Mouse (Mus musculus): Measurements from ENCODE around the gene Olfr1054. TPM values are rescaled to one million over a fixed set of nuclear protein-coding genes. Genes with fewer than 3 reads are reported as not detected.
"Not testable (repeated sequence)": the region's sequence is repeated elsewhere in the genome, so short reads cannot be mapped to it uniquely, and the experiment has no call there.

Olfr1054 gene
- not detected in 2 replicates for total RNA-seq (2015; ENCODE audit: low replicate concordance)
- total RNA-seq (2017; ENCODE audit: low replicate concordance) = not detected in 2 replicates

DNA sequence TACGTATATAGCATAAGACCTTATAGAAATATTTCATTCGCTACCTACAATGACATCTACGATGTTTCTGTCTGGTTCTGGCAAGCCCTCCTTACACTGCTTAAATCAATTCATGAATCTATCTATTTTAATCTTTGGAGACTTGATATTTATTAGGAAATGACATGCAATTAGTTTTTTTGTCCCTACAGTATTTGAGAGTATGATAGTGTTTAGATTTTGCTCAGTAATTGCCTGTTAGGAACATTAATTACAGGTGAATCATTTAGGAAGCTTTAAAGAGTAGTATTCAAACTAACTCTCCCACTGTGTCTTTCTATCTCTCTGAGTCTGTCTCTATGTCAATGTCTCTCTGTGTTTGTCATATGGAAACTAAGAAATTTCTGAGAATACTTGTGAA is at the start of gene Olfr1054:
TSS of gene Olfr1054 (minus strand) at position 101 of the 400 bp plus-strand sequence.
- ATAC-seq (replicated peaks; ENCODE audit: low FRiP score, poor library complexity, severe bottlenecking) = no peak

DNA sequence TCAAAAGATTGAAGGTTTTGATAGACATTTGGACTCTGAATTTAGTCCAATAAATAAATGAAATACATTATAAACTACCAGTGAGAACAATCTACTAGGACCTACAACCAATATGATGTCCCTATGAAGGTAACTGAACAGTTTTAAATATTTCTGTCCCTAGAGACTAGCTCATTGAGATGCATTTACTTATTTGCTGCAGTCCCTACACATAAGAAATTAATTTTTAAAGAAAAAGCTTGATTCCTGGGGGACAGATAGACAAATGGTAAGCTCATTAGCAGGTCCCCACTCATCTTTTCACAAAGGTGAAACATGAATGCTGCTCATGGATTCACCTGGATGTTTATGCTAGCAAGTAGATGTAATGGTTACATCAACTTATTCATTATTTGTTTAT is 43.1 kb upstream of the Olfr1054 start, which contains the start of gene Olfr1057:
TSS of gene Olfr1057 (minus strand) at position 101 of the 400 bp plus-strand sequence.
- ATAC-seq (replicated peaks; ENCODE audit: low FRiP score, poor library complexity, severe bottlenecking) = no peak

DNA sequence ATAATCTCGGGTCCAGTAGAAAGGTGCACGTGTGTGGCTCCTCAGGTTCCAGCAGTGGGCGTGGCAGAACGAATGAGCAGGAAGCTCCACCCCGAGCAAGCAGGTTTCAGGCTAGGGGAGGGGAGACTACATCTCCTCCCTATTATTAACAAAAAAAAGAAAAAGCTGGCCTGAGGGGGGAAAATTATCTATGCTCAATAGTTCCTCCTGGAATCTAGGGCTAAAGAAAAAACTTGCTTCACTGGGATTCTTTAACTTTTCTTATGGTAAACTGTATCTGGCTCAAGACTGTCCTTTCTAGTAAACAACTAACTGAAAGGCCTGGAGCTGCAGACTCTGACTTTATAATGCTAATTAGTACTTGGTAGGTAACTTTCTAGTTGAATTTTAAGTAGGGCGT is 31.1 kb upstream of the Olfr1054 start:
- ATAC-seq (replicated peaks; ENCODE audit: low FRiP score, poor library complexity, severe bottlenecking) = not testable (repeated sequence)

DNA sequence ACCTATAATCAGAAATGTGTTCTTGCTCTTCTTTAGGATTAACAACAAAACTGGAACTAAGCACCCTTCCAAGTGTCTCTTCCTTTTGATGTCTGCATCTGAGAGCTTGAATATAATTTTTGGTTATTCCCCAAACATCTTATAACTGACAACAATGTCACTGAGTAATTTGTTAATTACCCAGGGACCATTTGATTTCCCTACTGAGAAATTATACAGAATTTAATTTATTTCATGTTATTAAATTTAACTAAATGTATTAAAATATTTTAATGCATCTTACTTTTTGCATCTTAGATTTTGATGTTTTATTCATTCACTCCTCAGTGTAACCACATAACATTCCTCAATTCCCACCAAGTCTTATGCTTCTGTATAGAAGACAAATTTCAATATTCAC is 27.1 kb upstream of the Olfr1054 start, which contains the start of gene Olfr1056:
TSS of gene Olfr1056 (minus strand) at position 101 of the 400 bp plus-strand sequence.
- ATAC-seq (replicated peaks; ENCODE audit: low FRiP score, poor library complexity, severe bottlenecking) = no peak

DNA sequence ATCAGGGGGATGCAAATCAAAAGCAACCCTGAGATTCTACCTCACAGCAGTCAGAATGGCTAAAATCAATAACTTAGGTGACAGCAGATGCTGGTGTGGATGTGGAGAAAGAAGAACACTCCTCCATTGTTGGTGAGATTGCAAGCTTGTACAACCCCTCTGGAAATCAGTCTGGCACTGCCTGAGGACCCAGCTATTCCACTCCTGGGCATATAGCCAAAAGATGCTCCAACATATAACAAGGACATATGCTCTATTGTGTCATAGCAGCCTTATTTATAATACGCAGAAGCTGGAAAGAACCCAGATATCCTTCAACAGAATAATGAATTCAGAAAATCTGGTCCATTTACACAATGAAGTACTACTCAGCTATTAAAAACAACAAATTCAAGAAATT is 16.5 kb upstream of the Olfr1054 start:
- not testable (repeated sequence) for ATAC-seq (replicated peaks; ENCODE audit: low FRiP score, poor library complexity, severe bottlenecking)

DNA sequence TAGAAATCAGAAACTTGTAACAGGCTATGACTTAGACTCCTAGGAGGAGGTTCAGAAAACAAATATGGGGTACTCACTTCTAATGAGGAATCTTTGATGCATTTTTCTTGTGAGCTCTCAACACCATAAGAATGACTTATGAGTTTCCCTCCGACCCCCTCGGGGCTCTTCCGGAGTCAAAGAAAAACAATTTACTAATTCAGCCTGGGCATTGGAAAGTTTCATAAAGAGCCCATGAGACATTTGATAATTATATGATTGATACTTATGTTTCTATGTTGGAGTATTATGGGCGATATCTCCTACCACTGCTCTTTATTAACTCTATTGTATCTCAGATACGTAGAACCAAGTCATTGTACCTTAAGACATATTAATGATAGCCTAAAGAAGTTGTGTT is 15.0 kb upstream of the Olfr1054 start, which contains the start of gene Olfr1055:
TSS of gene Olfr1055 (minus strand) at position 101 of the 400 bp plus-strand sequence.
- no peak for ATAC-seq (replicated peaks; ENCODE audit: low FRiP score, poor library complexity, severe bottlenecking)

DNA sequence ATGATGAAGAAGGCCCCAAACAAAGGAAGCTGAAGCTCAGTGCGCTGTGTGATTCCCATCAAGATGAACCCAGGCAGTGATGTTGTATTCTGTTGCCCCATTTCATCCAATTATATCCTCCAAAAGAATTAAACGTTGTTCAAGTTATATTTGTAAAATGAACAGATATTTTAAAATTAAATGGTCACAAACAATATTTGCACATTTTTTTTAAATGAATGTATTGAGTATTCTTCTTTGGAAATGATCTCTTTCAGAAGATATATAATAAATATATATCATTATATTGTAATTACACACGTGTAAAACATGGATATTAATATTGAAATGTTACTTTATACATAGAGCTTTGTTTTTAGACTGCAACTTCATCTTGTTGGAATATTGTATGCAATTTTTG is 20.0 kb downstream of the Olfr1054 start, which contains the start of gene Olfr1053:
TSS of gene Olfr1053 (minus strand) at position 101 of the 400 bp plus-strand sequence.
- no peak for ATAC-seq (replicated peaks; ENCODE audit: low FRiP score, poor library complexity, severe bottlenecking)

DNA sequence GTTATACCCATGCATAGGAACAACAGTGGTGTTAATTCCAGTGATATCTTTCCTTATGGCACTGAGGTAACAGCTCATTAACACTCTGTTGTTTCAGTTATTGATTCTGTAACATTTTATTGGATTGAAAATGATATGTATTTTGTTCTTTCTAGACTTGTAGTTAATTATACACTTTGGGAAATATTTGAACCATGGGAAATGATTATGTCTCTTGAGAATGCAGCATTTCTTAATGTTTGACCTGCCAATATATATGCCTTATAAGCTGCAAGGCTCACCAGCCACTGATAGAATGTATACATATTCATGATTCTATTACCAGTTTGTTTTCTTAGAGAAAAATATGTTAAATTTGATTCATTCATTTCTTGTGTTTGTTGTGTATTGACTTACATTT is 43.1 kb downstream of the Olfr1054 start, which contains the start of gene Olfr1052:
TSS of gene Olfr1052 (plus strand) at position 301 of the 400 bp plus-strand sequence.
- no peak for ATAC-seq (replicated peaks; ENCODE audit: low FRiP score, poor library complexity, severe bottlenecking)

Other genes starting within 250 kb of the Olfr1054 start
- not detected in 2 replicates for gene Olfr1037, start 248.0 kb downstream of the Olfr1054 start, total RNA-seq (2015; ENCODE audit: low replicate concordance)
- not detected in 2 replicates for gene Olfr1037, start 248.0 kb downstream of the Olfr1054 start, total RNA-seq (2017; ENCODE audit: low replicate concordance)
- gene Olfr1039, start 199.5 kb downstream of the Olfr1054 start, total RNA-seq (2015; ENCODE audit: low replicate concordance) = not detected in 2 replicates
- not detected in 2 replicates for gene Olfr1039, start 199.5 kb downstream of the Olfr1054 start, total RNA-seq (2017; ENCODE audit: low replicate concordance)
- gene Olfr1040, start 188.7 kb downstream of the Olfr1054 start, total RNA-seq (2015; ENCODE audit: low replicate concordance) = not detected in 2 replicates
- gene Olfr1040, start 188.7 kb downstream of the Olfr1054 start, total RNA-seq (2017; ENCODE audit: low replicate concordance) = 2.2 TPM in 1 of 2 replicates, not detected in the other
- gene Olfr1042, start 173.6 kb downstream of the Olfr1054 start, total RNA-seq (2015; ENCODE audit: low replicate concordance) = not detected in 2 replicates
- gene Olfr1042, start 173.6 kb downstream of the Olfr1054 start, total RNA-seq (2017; ENCODE audit: low replicate concordance) = not detected in 2 replicates
- gene Olfr1043, start 167.9 kb downstream of the Olfr1054 start, total RNA-seq (2015; ENCODE audit: low replicate concordance) = not detected in 2 replicates
- not detected in 2 replicates for gene Olfr1043, start 167.9 kb downstream of the Olfr1054 start, total RNA-seq (2017; ENCODE audit: low replicate concordance)
- not detected in 2 replicates for gene Olfr1044, start 157.6 kb downstream of the Olfr1054 start, total RNA-seq (2015; ENCODE audit: low replicate concordance)
- 1.1 TPM in 1 of 2 replicates, not detected in the other for gene Olfr1044, start 157.6 kb downstream of the Olfr1054 start, total RNA-seq (2017; ENCODE audit: low replicate concordance)
- not detected in 2 replicates for gene Olfr52, start 149.8 kb downstream of the Olfr1054 start, total RNA-seq (2015; ENCODE audit: low replicate concordance)
- gene Olfr52, start 149.8 kb downstream of the Olfr1054 start, total RNA-seq (2017; ENCODE audit: low replicate concordance) = not detected in 2 replicates
- gene Olfr1045, start 132.4 kb downstream of the Olfr1054 start, total RNA-seq (2015; ENCODE audit: low replicate concordance) = not detected in 2 replicates
- gene Olfr1045, start 132.4 kb downstream of the Olfr1054 start, total RNA-seq (2017; ENCODE audit: low replicate concordance) = not detected in 2 replicates
- not detected in 2 replicates for gene Olfr1046, start 116.1 kb downstream of the Olfr1054 start, total RNA-seq (2015; ENCODE audit: low replicate concordance)
- not detected in 2 replicates for gene Olfr1046, start 116.1 kb downstream of the Olfr1054 start, total RNA-seq (2017; ENCODE audit: low replicate concordance)
- gene Olfr1047, start 104.0 kb downstream of the Olfr1054 start, total RNA-seq (2015; ENCODE audit: low replicate concordance) = not detected in 2 replicates
- not detected in 2 replicates for gene Olfr1047, start 104.0 kb downstream of the Olfr1054 start, total RNA-seq (2017; ENCODE audit: low replicate concordance)
- not detected in 2 replicates for gene Olfr1048, start 95.1 kb downstream of the Olfr1054 start, total RNA-seq (2015; ENCODE audit: low replicate concordance)
- gene Olfr1048, start 95.1 kb downstream of the Olfr1054 start, total RNA-seq (2017; ENCODE audit: low replicate concordance) = not detected in 2 replicates
- not detected in 2 replicates for gene Olfr1049, start 77.1 kb downstream of the Olfr1054 start, total RNA-seq (2015; ENCODE audit: low replicate concordance)
- gene Olfr1049, start 77.1 kb downstream of the Olfr1054 start, total RNA-seq (2017; ENCODE audit: low replicate concordance) = not detected in 2 replicates
- not detected in 2 replicates for gene Olfr1051, start 56.3 kb downstream of the Olfr1054 start, total RNA-seq (2015; ENCODE audit: low replicate concordance)
- not detected in 2 replicates for gene Olfr1051, start 56.3 kb downstream of the Olfr1054 start, total RNA-seq (2017; ENCODE audit: low replicate concordance)
- not detected in 2 replicates for gene Olfr1052, start 43.0 kb downstream of the Olfr1054 start, total RNA-seq (2015; ENCODE audit: low replicate concordance)
- gene Olfr1052, start 43.0 kb downstream of the Olfr1054 start, total RNA-seq (2017; ENCODE audit: low replicate concordance) = 1.2 TPM in 1 of 2 replicates, not detected in the other
- gene Olfr1053, start 20.1 kb downstream of the Olfr1054 start, total RNA-seq (2015; ENCODE audit: low replicate concordance) = not detected in 2 replicates
- gene Olfr1053, start 20.1 kb downstream of the Olfr1054 start, total RNA-seq (2017; ENCODE audit: low replicate concordance) = not detected in 2 replicates
- gene Olfr1055, start 14.9 kb upstream of the Olfr1054 start, total RNA-seq (2015; ENCODE audit: low replicate concordance) = not detected in 2 replicates
- gene Olfr1055, start 14.9 kb upstream of the Olfr1054 start, total RNA-seq (2017; ENCODE audit: low replicate concordance) = not detected in 2 replicates
- not detected in 2 replicates for gene Olfr1056, start 27.0 kb upstream of the Olfr1054 start, total RNA-seq (2015; ENCODE audit: low replicate concordance)
- gene Olfr1056, start 27.0 kb upstream of the Olfr1054 start, total RNA-seq (2017; ENCODE audit: low replicate concordance) = not detected in 2 replicates
- not detected in 2 replicates for gene Olfr1057, start 43.0 kb upstream of the Olfr1054 start, total RNA-seq (2015; ENCODE audit: low replicate concordance)
- not detected in 2 replicates for gene Olfr1057, start 43.0 kb upstream of the Olfr1054 start, total RNA-seq (2017; ENCODE audit: low replicate concordance)
- gene Olfr1058, start 53.1 kb upstream of the Olfr1054 start, total RNA-seq (2015; ENCODE audit: low replicate concordance) = not detected in 2 replicates
- not detected in 2 replicates for gene Olfr1058, start 53.1 kb upstream of the Olfr1054 start, total RNA-seq (2017; ENCODE audit: low replicate concordance)
- not detected in 2 replicates for gene Olfr1061, start 78.6 kb upstream of the Olfr1054 start, total RNA-seq (2015; ENCODE audit: low replicate concordance)
- not detected in 2 replicates for gene Olfr1061, start 78.6 kb upstream of the Olfr1054 start, total RNA-seq (2017; ENCODE audit: low replicate concordance)
- 0.42 TPM in 1 of 2 replicates, not detected in the other for gene Olfr1062, start 91.3 kb upstream of the Olfr1054 start, total RNA-seq (2015; ENCODE audit: low replicate concordance)
- not detected in 2 replicates for gene Olfr1062, start 91.3 kb upstream of the Olfr1054 start, total RNA-seq (2017; ENCODE audit: low replicate concordance)
- not detected in 2 replicates for gene Olfr1065, start 115.2 kb upstream of the Olfr1054 start, total RNA-seq (2015; ENCODE audit: low replicate concordance)
- gene Olfr1065, start 115.2 kb upstream of the Olfr1054 start, total RNA-seq (2017; ENCODE audit: low replicate concordance) = not detected in 2 replicates
- not detected in 2 replicates for gene Olfr1066, start 120.8 kb upstream of the Olfr1054 start, total RNA-seq (2015; ENCODE audit: low replicate concordance)
- not detected in 2 replicates for gene Olfr1066, start 120.8 kb upstream of the Olfr1054 start, total RNA-seq (2017; ENCODE audit: low replicate concordance)
- gene Olfr228, start 152.0 kb upstream of the Olfr1054 start, total RNA-seq (2015; ENCODE audit: low replicate concordance) = not detected in 2 replicates
- not detected in 2 replicates for gene Olfr228, start 152.0 kb upstream of the Olfr1054 start, total RNA-seq (2017; ENCODE audit: low replicate concordance)
- gene Olfr1076, start 173.0 kb upstream of the Olfr1054 start, total RNA-seq (2015; ENCODE audit: low replicate concordance) = not detected in 2 replicates
- not detected in 2 replicates for gene Olfr1076, start 173.0 kb upstream of the Olfr1054 start, total RNA-seq (2017; ENCODE audit: low replicate concordance)
- not detected in 2 replicates for gene Olfr1079, start 207.0 kb upstream of the Olfr1054 start, total RNA-seq (2015; ENCODE audit: low replicate concordance)
- gene Olfr1079, start 207.0 kb upstream of the Olfr1054 start, total RNA-seq (2017; ENCODE audit: low replicate concordance) = not detected in 2 replicates
- gene Olfr1080, start 222.8 kb upstream of the Olfr1054 start, total RNA-seq (2015; ENCODE audit: low replicate concordance) = not detected in 2 replicates
- not detected in 2 replicates for gene Olfr1080, start 222.8 kb upstream of the Olfr1054 start, total RNA-seq (2017; ENCODE audit: low replicate concordance)